Mouse (Mus musculus) thymus, adult 2 months (tissue): ENCODE measurements around the gene Dnase1l3. TPM values are rescaled to one million over a fixed set of nuclear protein-coding genes. Genes with fewer than 3 reads are reported as not detected.

ENCODE experiments used
- DNase-seq: peaks from one replicate; pipeline ENCODE4 v3.0.0; 2021
- H3K27ac ChIP-seq: fragments of 200-500 bp; 2 replicates; pipeline ENCODE4 v1.5.1; 2012; ENCODE audit warnings: low read length, control low read depth; ENCODE audit not compliant: control insufficient read depth, insufficient read depth
- H3K27me3 ChIP-seq: fragments of 200-500 bp; 2 replicates; pipeline ENCODE4 v1.6.1; 2012; ENCODE audit warnings: mild to moderate bottlenecking, low read length, moderate library complexity, mixed read lengths; ENCODE audit not compliant: control insufficient read depth, insufficient read depth
- H3K36me3 ChIP-seq: fragments of 200-500 bp; 2 replicates; pipeline ENCODE4 v1.6.1; 2012; ENCODE audit warnings: mild to moderate bottlenecking, low read length, moderate library complexity; ENCODE audit not compliant: control insufficient read depth, insufficient read depth
- H3K4me1 ChIP-seq: fragments of 200-500 bp; replicated peaks from 2 replicates; pipeline ENCODE4 v1.6.1; 2012; ENCODE audit warnings: low read length; ENCODE audit not compliant: control insufficient read depth, insufficient read depth
- H3K4me3 ChIP-seq: fragments of 200-500 bp; 2 replicates; pipeline ENCODE4 v1.5.1; 2012; ENCODE audit warnings: mild to moderate bottlenecking, low read length, control low read depth, moderate library complexity; ENCODE audit not compliant: control insufficient read depth, insufficient read depth
- CTCF ChIP-seq: fragments of 200-500 bp; IDR thresholded peaks from 2 replicates; pipeline ENCODE4 v1.5.1; 2012; ENCODE audit warnings: mild to moderate bottlenecking, control low read depth, low read length, moderate library complexity, borderline replicate concordance; ENCODE audit not compliant: control insufficient read depth, poor library complexity, insufficient read depth; ENCODE audit errors: extremely low read depth
- POLR2A ChIP-seq: fragments of 200-500 bp; IDR thresholded peaks from 2 replicates; pipeline ENCODE4 v1.6.1; 2012; ENCODE audit warnings: mild to moderate bottlenecking, low read length, control low read depth, moderate library complexity; ENCODE audit not compliant: control insufficient read depth, poor library complexity, insufficient read depth; ENCODE audit errors: extremely low read depth
- WGBS: fragments of 180-500 bp; shearing (Covaris S2); methylation state at CpG from one replicate; pipeline ENCODE4 v1.1.7; 2018; 5-methylcytosine and 5-hydroxymethylcytosine counted together
- polyA plus RNA-seq: library from polyadenylated mRNA; depleted of rRNA; stranded (reverse); fragments of >200 nt; gene quantifications from 2 replicates; pipeline ENCODE4 v1.2.3, GENCODE M21; 2012

Dnase1l3 gene
- polyA plus RNA-seq, 1 experiment = 27.8 TPM

- Histone ChIP-seq H3K4me1 (no peaks in the 10 kb centered on the region), H3K27ac (no peak overlapping the region), H3K4me3 (no peak overlapping the region), H3K27me3 (no peaks in the 10 kb centered on the region), H3K36me3 (no peaks in the 10 kb centered on the region)
- no peak for DNase-seq
- 100% methylated on average over 1 of the region's 1 CpGs for WGBS
- TF ChIP-seq POLR2A = no peak
- no peak for TF ChIP-seq CTCF
These were observed 13.1 kb downstream of the Dnase1l3 start for GRCm38 (mm10) chr14:7981226-7981625.

GRCm38 (mm10) chr14:7978183-7978582 is 16.2 kb downstream of the Dnase1l3 start:
- no peak overlapping the region for H3K4me3 ChIP-seq
- no peaks in the 10 kb centered on the region for H3K4me1 ChIP-seq

GRCm38 (mm10) chr14:7977471-7977870 is 16.9 kb downstream of the Dnase1l3 start:
- TF ChIP-seq CTCF = no peak
- TF ChIP-seq POLR2A = no peak
- Histone ChIP-seq H3K36me3 (no peaks in the 10 kb centered on the region), H3K27ac (no peak overlapping the region), H3K4me3 (no peak overlapping the region), H3K27me3 (no peaks in the 10 kb centered on the region), H3K4me1 (no peaks in the 10 kb centered on the region)
- 97% methylated on average over 1 of the region's 1 CpGs for WGBS
- no peak for DNase-seq

More at GRCm38 (mm10) chr14:7978183-7978582, 16.2 kb downstream of the Dnase1l3 start:
- Histone ChIP-seq H3K27ac (no peak overlapping the region), H3K36me3 (no peaks in the 10 kb centered on the region), H3K27me3 (no peaks in the 10 kb centered on the region)
- no peak for DNase-seq
- 83% methylated on average over 1 of the region's 1 CpGs for WGBS
- TF ChIP-seq CTCF = no peak
- no peak for TF ChIP-seq POLR2A

GRCm38 (mm10) chr14:7975177-7975576 is 19.2 kb downstream of the Dnase1l3 start:
- 96% methylated on average over 6 of the region's 6 CpGs for WGBS
- DNase-seq = no peak
- no peaks in the 10 kb centered on the region for H3K36me3 ChIP-seq
- H3K4me1 ChIP-seq = no peaks in the 10 kb centered on the region
- H3K4me3 ChIP-seq = no peak overlapping the region
- H3K27ac ChIP-seq = no peak overlapping the region
- no peaks in the 10 kb centered on the region for H3K27me3 ChIP-seq
- no peak for TF ChIP-seq POLR2A
- no peak for TF ChIP-seq CTCF

GRCm38 (mm10) chr14:7974643-7975042 is 19.7 kb downstream of the Dnase1l3 start:
- TF ChIP-seq POLR2A (no peak), CTCF (no peak)
- DNase-seq = no peak
- 97% methylated on average over 1 of the region's 1 CpGs for WGBS
- Histone ChIP-seq H3K27ac (no peak overlapping the region), H3K36me3 (no peaks in the 10 kb centered on the region), H3K27me3 (no peaks in the 10 kb centered on the region), H3K4me3 (no peak overlapping the region), H3K4me1 (no peaks in the 10 kb centered on the region)

GRCm38 (mm10) chr14:7971889-7972493 is 22.4 kb downstream of the Dnase1l3 start:
- TF ChIP-seq CTCF = no peak
- no peak for TF ChIP-seq POLR2A

More at GRCm38 (mm10) chr14:7971889-7972493, 22.4 kb downstream of the Dnase1l3 start:
- 36% methylated on average over 10 of the region's 10 CpGs for WGBS
- DNase-seq = no peak
- H3K4me3 ChIP-seq = no peak overlapping the region
- H3K4me1 ChIP-seq = no peaks in the 10 kb centered on the region
- no peaks in the 10 kb centered on the region for H3K36me3 ChIP-seq
- no peak overlapping the region for H3K27ac ChIP-seq
- H3K27me3 ChIP-seq = no peaks in the 10 kb centered on the region
